Mouse (Mus musculus): ENCODE data around the gene Mpz. TPM values are rescaled to one million over a fixed set of nuclear protein-coding genes. Genes with fewer than 3 reads are reported as not detected.

Mpz gene
- total RNA-seq, 1 experiment from 2014 or later, result not detected

GRCm38 (mm10) chr1:171183620-171184019 lies 33.1 kb downstream of the Mpz start:
- peak; percentile 37; the same call in 1 of the 2 replicates for ATAC-seq (replicated peaks; ENCODE audit: low read depth, poor library complexity, severe bottlenecking)

GRCm38 (mm10) chr1:171184314-171184713 lies 33.8 kb downstream of the Mpz start:
- ATAC-seq (replicated peaks; ENCODE audit: low read depth, poor library complexity, severe bottlenecking), result peak; percentile 72

GRCm38 (mm10) chr1:171185655-171186054 lies 35.1 kb downstream of the Mpz start:
- ATAC-seq (replicated peaks; ENCODE audit: low read depth, poor library complexity, severe bottlenecking), result no peak

- peak; percentile 59 for ATAC-seq (replicated peaks; ENCODE audit: low read depth, poor library complexity, severe bottlenecking)
Observed at GRCm38 (mm10) chr1:171187851-171188700, 37.6 kb downstream of the Mpz start.

- no peak for ATAC-seq (replicated peaks; ENCODE audit: low read depth, poor library complexity, severe bottlenecking)
Observed at GRCm38 (mm10) chr1:171189046-171189445, 38.5 kb downstream of the Mpz start.

DNA sequence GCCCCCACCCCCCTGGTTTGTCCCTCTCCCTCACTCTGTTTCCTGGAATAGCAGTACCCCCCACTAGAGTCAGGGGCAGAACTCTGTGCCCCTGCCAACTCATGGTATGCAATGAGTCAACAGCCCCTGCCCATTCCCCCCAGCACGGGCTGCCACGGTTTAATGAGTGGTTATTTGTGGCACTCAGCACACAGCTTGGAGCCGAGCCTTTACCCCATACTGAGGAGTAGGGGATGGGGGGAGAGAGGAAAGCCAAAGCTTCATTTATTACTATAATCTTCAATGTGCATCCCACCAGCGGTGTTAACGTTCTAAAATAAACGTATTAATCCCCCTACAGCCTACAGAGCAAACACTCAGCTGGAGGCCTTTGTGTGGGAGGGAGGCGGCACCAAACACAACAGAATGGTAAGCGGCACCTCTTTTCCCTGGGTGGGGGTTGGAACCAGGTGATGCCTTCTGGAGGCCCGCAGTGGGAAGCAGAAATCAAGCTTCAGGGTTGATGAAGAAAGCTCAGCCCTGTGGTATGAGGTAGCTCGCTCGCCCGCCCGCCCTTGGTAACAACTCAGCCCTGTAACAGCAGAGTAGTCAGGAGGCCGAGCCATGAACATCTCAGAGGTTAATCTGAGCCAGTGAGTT lies 39.1 kb downstream of the Mpz start:
- ATAC-seq (replicated peaks; ENCODE audit: low read depth, poor library complexity, severe bottlenecking), result no peak

DNA sequence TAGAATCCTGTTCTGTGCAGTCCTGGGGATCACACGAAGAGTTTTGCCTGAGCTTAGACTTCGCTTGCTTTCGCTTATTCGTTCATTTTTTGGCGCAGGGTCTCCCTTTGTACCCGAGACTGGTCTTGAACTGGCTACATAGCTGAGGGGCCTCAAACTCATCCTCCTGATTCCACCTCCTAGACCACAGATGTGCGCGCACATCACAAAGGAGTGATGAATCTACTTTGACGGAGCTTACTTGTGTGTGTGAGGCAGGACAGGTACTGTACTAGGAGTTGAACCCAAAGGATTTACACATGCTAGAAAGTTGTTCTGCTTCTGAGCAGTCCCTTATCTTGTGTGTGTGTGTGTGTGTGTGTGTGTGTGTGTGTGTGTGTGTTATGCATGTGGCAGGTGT lies 40.3 kb downstream of the Mpz start:
- no peak for ATAC-seq (replicated peaks; ENCODE audit: low read depth, poor library complexity, severe bottlenecking)

DNA sequence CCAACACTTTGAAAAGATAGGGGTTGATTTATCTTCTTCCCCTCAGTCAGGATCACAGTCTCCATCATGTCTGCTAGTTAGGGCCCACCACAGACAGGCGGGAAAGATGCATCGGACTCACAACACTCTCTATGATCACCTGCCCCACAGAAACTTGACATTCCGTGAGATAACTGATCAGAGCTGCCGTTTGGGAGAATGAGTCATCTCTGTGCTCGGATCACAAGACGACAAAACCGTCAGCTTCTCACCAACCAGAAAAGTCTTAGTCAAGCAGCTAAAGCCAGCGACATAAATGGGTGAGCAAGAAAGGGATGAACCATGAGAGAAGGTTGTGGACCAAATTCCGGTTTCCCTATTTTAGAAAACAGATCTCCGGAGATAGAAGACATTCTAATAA lies 41.8 kb downstream of the Mpz start:
- ATAC-seq (replicated peaks; ENCODE audit: low read depth, poor library complexity, severe bottlenecking), result no peak

DNA sequence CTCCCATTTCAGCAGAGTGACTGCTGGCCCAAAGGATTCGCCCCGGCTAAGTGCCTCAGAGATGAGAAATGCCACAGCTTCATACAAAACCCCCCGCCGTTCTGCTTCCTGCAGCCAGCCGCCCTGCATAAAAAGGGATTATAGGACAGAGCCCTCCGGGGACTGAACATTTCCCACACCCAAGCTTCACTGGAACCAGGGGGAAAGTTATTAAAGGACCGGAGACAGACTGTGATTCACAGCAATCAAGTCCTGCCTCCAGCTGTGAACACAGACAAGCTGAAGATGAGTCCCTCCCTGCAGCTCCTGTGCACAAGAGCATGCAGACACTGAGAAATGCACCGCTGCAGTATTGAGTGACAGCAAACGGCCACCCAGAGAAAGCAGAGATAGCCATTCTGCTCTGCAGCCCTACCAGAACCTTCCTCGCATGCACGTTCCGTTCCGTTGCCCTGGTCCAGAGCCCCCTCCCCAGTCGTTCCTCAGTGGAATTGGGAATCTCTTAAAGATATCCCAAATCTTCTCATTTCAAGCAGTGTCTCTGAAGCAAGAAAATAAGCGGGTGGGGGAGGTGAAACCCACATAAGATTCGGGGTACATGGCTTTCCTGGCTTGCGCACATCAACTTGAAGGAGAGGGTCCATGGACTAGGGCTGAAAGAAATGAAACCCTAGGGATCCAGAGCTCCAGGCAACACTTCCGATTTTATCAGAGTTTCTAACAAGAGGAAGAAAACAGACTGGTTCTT lies 42.8 kb downstream of the Mpz start:
- ATAC-seq (replicated peaks; ENCODE audit: low read depth, poor library complexity, severe bottlenecking), result no peak

GRCm38 (mm10) chr1:171193911-171194830 lies 43.7 kb downstream of the Mpz start:
- no peak for ATAC-seq (replicated peaks; ENCODE audit: low read depth, poor library complexity, severe bottlenecking)

DNA sequence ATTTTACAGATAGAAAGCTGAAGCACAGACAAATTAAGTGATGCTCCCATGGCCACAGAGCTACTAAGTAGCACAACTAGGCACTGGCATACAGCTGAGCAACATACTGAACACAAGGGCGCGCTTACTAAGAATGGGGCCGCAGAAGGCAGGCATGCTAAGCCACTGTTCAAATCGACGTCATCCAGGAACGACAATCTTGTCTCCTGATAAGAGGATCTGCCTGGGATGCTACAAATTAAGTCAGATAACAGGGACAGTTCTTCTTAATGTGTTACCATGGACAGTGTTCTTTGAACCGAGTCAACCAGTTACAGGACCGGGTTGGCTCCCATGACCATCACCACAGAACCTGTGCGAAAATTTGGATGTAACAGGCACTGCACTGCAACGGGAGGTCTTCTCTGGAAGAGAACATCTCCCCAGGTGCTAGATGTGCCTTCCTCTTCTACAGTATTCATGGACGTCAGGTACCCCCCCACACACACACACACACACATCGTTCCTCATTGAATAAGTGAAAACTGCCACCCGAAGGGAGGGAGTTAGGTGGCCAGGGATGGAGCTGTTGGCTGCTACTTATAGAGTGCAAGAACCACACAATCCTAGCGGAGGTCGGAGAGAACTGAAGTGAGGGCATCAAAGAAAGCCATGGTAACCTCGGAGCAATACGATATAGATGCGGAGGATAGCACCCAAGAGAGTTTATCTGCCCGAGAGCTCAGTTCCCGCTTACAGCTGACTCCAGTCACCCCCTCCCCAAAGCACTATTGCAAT lies 44.7 kb downstream of the Mpz start:
- peak; percentile 33 for ATAC-seq (replicated peaks; ENCODE audit: low read depth, poor library complexity, severe bottlenecking)

DNA sequence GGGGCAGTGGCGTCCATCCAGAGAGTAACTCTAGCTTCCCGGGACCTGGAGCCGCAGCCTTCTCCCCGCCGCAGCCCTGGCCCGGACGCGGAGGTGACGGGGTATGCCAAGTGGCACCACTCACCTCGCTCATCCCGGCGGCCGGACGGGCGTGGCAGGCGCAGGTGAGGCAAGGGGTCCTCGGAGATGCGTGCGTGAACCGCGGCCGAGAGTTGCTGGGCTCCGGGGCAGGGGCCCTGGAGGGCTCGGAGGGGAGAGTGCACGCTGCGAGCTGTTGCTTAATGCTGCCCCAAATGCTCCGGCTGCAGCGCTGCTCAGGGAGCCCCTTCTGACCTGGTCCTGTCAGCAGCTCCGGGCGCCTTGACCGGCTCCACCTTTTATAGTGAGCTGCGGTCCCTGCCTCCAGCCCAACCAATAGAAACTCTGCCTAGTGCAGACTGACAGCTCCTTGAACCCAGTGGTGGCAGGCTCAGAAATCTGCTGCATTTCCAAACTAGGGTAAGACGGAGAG lies 45.4 kb downstream of the Mpz start, which contains the start of gene Pcp4l1:
Gene Pcp4l1 (minus strand): TSS at position 382 of the 511 bp plus-strand sequence.
- ATAC-seq (replicated peaks; ENCODE audit: low read depth, poor library complexity, severe bottlenecking), result peak; percentile 98

- no peak for ATAC-seq (replicated peaks; ENCODE audit: low read depth, poor library complexity, severe bottlenecking)
Observed at GRCm38 (mm10) chr1:171199532-171199931, 49.0 kb downstream of the Mpz start.

- ATAC-seq (replicated peaks; ENCODE audit: low read depth, poor library complexity, severe bottlenecking), result no peak
Observed at GRCm38 (mm10) chr1:171200769-171201168, 50.3 kb downstream of the Mpz start.

GRCm38 (mm10) chr1:171203471-171204248 lies 53.1 kb downstream of the Mpz start:
- no peak for ATAC-seq (replicated peaks; ENCODE audit: low read depth, poor library complexity, severe bottlenecking)

DNA sequence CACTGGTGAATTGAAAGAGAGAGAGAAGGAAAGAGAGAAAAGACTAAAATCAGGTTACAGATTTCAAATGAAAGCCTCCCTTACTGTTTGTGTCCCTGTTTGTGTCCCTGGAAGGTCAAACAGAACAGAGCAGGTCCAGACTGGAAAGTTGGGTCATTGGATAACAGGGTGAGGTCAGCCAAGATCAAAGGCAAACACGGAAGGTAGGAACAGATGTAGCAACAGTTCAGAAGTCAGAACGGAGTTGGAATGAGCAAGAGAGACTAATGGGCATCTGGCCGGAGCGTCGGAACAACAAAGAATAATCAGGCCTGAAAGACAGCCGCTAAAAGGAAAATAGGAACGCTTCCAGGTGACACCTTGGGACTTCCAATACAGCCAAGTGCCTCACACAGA lies 53.7 kb downstream of the Mpz start:
- no peak for ATAC-seq (replicated peaks; ENCODE audit: low read depth, poor library complexity, severe bottlenecking)

- ATAC-seq (replicated peaks; ENCODE audit: low read depth, poor library complexity, severe bottlenecking), result peak; percentile 67
Observed at GRCm38 (mm10) chr1:171205704-171206493, 55.4 kb downstream of the Mpz start.

Data from common myeloid progenitor, adult 5-6 weeks (primary cell).